Mouse (Mus musculus): ENCODE data around the gene Aars2. TPM values are rescaled to one million over a fixed set of nuclear protein-coding genes. Genes with fewer than 3 reads are reported as not detected.
A peak's percentile ranks its signal among the peaks of the same experiment; 100 is the strongest.

Aars2 gene
- total RNA-seq, 2 experiments from 2014 or later = 27.2 to 29.1 TPM

DNA sequence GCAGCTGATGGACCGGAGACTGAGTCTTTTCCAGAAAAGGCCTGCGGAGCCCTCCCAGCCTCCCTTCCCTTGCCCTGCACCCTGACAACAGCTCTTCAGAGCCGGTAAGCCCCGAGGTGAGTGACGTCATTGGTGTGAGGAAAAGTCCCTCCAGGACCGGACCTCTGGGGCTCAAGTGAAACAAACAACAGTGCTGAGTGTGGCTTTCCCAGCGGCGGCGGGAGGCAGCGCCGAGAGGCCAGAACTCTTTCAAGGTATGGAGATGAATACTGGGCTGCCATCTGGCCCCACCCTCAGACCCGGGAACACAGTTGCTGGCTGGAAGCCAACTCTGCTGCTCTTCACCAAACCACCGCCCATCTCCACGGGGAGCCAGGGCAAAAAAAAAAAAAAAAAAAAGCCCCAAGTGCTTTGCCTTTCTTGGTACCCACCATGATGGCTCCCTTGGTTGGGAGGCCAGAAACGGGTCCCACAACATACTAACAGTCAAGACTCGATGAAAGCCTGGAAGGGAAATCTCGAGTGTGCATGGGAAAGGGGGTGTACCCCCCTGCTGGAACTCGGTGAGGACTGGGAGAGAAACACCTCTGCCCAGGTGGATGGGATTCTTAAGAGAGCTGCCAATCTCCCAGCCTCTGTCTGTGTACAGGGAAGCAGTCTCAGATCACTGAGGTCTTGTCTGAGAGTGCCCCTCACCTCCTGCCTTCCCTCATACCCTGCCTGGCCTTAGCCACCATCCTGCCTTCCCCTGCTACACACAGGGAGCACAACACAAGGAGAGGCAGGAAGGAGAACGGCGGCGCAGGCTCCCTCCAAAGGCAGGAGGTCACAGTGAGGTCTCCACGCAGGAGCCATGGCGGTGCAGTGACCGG is 37.6 kb downstream of the Aars2 start:
- Histone ChIP-seq H3K4me3 (no peak overlapping the region), H3K27ac (peak overlapping the region; percentile 75)
- peak in 1 of 2 experiments; percentile 19 for DNase-seq (ENCODE audit: extremely low spot score in 1 of 2, low spot score in 2 of 2)
- TF ChIP-seq CTCF (IDR thresholded peaks at IDR 0.05) = no peak; the same call in 1 of the 2 replicates
- intact Hi-C loops (cut with DNase I) = no loop called here

DNA sequence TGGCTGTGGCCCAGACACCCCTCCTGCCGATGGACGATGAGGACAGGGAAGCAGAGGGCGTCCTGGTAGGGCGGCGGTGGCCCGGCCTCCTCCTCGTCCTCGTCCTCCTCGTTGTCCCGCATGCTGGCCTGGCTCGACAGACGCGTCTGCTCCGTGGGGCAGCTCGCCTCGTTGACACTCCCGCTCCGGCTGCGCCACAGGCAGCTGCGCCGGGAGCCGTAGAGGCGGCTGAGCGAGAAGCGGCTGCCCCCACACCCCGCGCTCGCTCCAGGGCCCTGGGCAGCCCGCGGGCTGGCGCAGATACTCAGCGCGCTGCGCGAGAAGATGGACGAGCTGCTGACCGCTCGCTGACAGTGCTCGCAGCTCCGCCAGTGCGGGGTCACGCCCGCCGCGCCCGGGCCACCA is 38.2 kb downstream of the Aars2 start:
- Histone ChIP-seq H3K4me3 (no peak overlapping the region), H3K27ac (peak overlapping the region; percentile 75)
- intact Hi-C loops (cut with DNase I) = no loop called here
- TF ChIP-seq CTCF (IDR thresholded peaks at IDR 0.05) = no peak
- no peak for DNase-seq (ENCODE audit: extremely low spot score in 1 of 2, low spot score in 2 of 2)

- no peak overlapping the region for H3K4me3 ChIP-seq
- no peak for TF ChIP-seq CTCF (IDR thresholded peaks at IDR 0.05)
- peak overlapping the region; percentile 75 for H3K27ac ChIP-seq
- no peak for DNase-seq (ENCODE audit: extremely low spot score in 1 of 2, low spot score in 2 of 2)
- intact Hi-C loops (cut with DNase I) = no loop called here
Observed at GRCm38 (mm10) chr17:45545278-45545961, 38.8 kb downstream of the Aars2 start.

GRCm38 (mm10) chr17:45546941-45547340 is 40.3 kb downstream of the Aars2 start:
- intact Hi-C loops (cut with DNase I) = no loop called here
- no peak for DNase-seq (ENCODE audit: extremely low spot score in 1 of 2, low spot score in 2 of 2)
- peak overlapping the region; percentile 48 for H3K27ac ChIP-seq
- TF ChIP-seq CTCF (IDR thresholded peaks at IDR 0.05) = no peak
- peak overlapping the region; percentile 75; the same call in 1 of the 2 replicates for H3K4me3 ChIP-seq

GRCm38 (mm10) chr17:45547461-45548190 is 41.0 kb downstream of the Aars2 start:
- no peak for DNase-seq (ENCODE audit: extremely low spot score in 1 of 2, low spot score in 2 of 2)
- TF ChIP-seq CTCF (IDR thresholded peaks at IDR 0.05) = peak; percentile 15
- Histone ChIP-seq H3K27ac (peak overlapping the region; percentile 88), H3K4me3 (peak overlapping the region; percentile 75)
- intact Hi-C loops (cut with DNase I) = no loop called here

DNA sequence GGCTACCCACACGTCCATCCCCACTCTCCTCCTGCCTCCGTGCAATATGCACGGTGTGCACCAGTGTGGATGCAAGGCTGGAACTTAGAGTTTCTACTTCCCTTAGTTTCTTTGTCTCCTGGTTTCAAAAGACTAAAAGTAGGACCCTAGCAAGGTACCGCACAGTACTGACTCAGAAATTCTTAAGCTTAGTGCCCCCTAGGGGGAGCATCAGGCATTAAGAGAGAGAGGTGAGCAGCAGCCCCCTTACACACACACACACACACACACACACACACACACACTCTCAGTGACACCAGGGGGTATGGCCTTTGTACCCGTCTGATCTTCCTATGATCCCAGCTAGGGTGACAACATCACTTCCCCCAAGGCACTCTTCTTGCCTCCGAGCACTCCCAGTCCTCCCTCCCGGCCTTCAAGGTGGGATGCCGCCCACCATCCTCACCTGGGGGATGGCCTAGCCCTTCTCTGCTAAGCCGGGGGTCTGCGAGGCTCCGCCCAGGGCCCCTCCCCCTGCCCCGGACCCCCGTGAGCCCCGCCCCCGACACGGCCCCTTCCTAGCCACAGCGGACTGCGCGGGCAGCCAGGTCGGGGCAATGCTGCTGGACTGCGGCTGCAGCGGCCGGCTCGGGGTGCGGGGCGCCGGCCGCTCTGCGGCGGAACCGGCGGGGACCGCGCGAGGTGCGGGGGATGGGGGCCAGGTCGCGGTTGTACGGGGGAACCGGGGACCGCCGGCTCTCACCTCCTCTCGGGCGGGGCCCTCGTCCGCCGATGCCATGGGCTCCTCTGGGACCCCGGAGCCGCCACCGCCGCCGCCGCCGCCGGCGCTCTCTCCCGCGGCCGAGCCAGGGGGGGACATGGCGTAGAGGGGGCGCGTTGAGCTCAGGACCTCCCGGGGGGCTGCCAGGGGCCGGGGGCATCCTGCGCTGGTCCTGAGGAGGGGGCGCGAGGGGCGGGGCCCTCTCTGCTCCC is 42.2 kb downstream of the Aars2 start:
- intact Hi-C loops (cut with DNase I) = no loop called here
- Histone ChIP-seq H3K4me3 (peak overlapping the region; percentile 75), H3K27ac (peak overlapping the region; percentile 88)
- DNase-seq (ENCODE audit: extremely low spot score in 1 of 2, low spot score in 2 of 2) = peak; percentile 61 to 62
- TF ChIP-seq CTCF (IDR thresholded peaks at IDR 0.05) = peak; percentile 55

DNA sequence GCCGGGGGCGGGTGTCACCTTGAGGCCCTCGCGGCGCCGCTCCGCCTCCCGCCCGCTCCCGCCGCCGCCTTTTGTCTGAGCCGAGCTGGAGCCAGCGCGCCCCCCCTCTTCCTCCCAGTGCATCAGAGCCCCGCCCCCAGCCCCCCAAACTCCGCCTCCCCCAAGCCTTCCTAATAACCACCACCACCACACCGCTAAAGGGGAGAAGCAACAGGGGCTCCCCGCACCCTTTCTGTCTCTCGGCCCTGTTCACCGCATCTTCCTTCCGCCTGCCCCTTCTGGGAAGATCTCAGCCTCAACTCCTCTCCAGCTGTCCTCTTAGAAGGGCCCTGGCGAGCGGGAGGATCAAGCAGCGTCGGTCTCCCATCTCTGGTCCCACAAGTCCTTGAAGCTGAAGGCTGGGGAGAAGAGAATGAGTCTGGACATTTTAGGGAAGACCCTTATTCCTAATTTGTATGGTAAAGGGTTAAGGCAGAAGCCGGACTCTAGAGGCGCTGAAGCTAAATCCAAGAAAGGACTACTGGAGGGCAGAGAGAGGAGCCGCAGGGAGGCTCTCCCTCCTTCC is 43.1 kb downstream of the Aars2 start, which contains the start of gene Tmem151b:
Tmem151b (minus strand) TSS at position 61 of the 565 bp plus-strand sequence.
- TF ChIP-seq CTCF (IDR thresholded peaks at IDR 0.05) = no peak; the same call in 1 of the 2 replicates
- intact Hi-C loops (cut with DNase I) = no loop called here
- H3K4me3 ChIP-seq = peak within 1 kb of the TSS; percentile 75
- peak; percentile 65 to 74 for DNase-seq (ENCODE audit: extremely low spot score in 1 of 2, low spot score in 2 of 2)
- H3K27ac ChIP-seq = peak within 1 kb of the TSS; percentile 88

DNA sequence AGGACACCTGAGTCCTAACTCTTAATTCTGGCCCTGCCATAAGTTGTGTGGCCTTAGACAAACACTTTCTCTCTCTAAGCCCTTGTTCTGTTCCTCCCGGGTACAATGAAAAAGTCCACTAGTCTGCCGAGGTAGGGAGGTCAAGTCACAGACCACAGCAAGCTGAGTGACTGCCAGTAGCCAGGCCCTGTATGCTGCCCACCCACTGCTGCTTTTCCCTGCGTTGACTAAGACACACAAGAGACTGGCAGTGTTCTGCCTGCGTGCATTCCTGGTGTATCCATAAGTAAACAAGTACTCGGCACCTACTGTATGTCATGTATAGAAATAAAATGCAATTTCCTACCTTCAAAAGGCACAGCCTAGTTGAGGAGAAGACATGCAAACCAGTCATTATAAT is 43.6 kb downstream of the Aars2 start:
- intact Hi-C loops (cut with DNase I) = no loop called here
- Histone ChIP-seq H3K4me3 (peak overlapping the region; percentile 75), H3K27ac (peak overlapping the region; percentile 88)
- no peak for TF ChIP-seq CTCF (IDR thresholded peaks at IDR 0.05)
- no peak for DNase-seq (ENCODE audit: extremely low spot score in 1 of 2, low spot score in 2 of 2)

DNA sequence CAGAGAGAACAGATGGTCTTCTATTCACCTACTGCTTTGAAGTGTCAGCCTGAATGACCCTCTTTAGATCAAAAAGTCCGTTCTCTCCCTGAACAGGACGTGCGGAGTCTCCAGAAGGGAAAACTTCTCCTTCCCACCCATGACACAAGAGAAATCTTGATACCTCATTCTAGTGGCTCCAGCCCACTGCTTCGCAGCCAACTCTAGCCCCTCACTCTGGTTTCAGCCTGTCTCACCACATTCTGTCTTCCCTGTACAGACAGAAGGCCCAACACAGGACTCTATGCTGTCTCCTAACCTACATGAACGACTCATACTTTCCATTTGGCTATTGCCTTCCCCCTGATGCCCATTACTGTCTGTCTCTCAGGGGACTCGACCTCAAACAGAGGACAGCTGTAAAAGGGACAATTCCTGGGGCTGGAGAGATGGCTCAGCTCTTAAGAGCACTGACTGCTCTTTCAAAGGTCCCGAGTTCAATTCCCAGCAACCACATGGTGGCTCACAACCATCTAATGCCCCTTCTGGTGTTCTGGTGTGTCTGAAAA is 44.7 kb downstream of the Aars2 start:
- no peak overlapping the region for H3K4me3 ChIP-seq
- intact Hi-C loops (cut with DNase I) = no loop called here
- no peak overlapping the region for H3K27ac ChIP-seq
- no peak for DNase-seq (ENCODE audit: extremely low spot score in 1 of 2, low spot score in 2 of 2)
- TF ChIP-seq CTCF (IDR thresholded peaks at IDR 0.05) = no peak

- peak; percentile 94 for TF ChIP-seq CTCF (IDR thresholded peaks at IDR 0.05)
- intact Hi-C loops (cut with DNase I) = loop anchor here (1.0 kb wide), 2 partner anchors 36 to 74 kb away; no protein-coding TSS in a partner anchor
- Histone ChIP-seq H3K27ac (no peak overlapping the region), H3K4me3 (no peak overlapping the region)
- peak; percentile 76 to 85 for DNase-seq (ENCODE audit: extremely low spot score in 1 of 2, low spot score in 2 of 2)
Observed at GRCm38 (mm10) chr17:45551816-45552451, 45.3 kb downstream of the Aars2 start.
